Mouse (Mus musculus) midbrain, postnatal 0 days (tissue): ENCODE measurements at regions not wholly inside any gene's neighbourhood (a gene's known extent, or its start where the extent isn't known, plus 50 kb on each side); places are given as distances from the start of the nearest gene placed in this dataset.
A peak's percentile ranks its signal among the peaks of the same experiment; 100 is the strongest.
"Not testable (repeated sequence)": the region's sequence is repeated elsewhere in the genome, so short reads cannot be mapped to it uniquely, and the experiment has no call there.

ENCODE experiments used
- ATAC-seq: fragments of 200-750 bp; cut with Nextera tagmentation; 2 replicates; pipeline ENCODE4 v1.8.0; 2017; ENCODE audit warnings: moderate number of reproducible peaks, mild to moderate bottlenecking, moderate TSS enrichment, moderate library complexity; ENCODE audit not compliant: low FRiP score
- DNase-seq: peaks from one replicate; pipeline ENCODE4 v3.0.0-alpha.2; 2015; ENCODE audit warnings: low spot score
- H3K27ac ChIP-seq: fragments of 300-500 bp; sonication (generic); 2 replicates; pipeline ENCODE4 v1.5.1; 2014; ENCODE audit warnings: low read depth, mild to moderate bottlenecking, low read length, mixed read lengths
- H3K27me3 ChIP-seq: fragments of 300-500 bp; sonication (generic); 2 replicates; pipeline ENCODE4 v1.6.1; 2014; ENCODE audit warnings: low read length, control low read depth, mixed read lengths; ENCODE audit not compliant: insufficient read depth
- H3K36me3 ChIP-seq: fragments of 300-500 bp; sonication (generic); 2 replicates; pipeline ENCODE4 v1.6.1; 2014; ENCODE audit warnings: low read length, control low read depth, mixed read lengths; ENCODE audit not compliant: insufficient read depth
- H3K4me1 ChIP-seq: fragments of 300-500 bp; sonication (generic); 2 replicates; pipeline ENCODE4 v1.6.1; 2014; ENCODE audit warnings: mild to moderate bottlenecking, control low read depth, antibody characterized with exemption, low read length, mixed read lengths; ENCODE audit not compliant: insufficient read depth
- H3K4me2 ChIP-seq: fragments of 300-500 bp; sonication (generic); 2 replicates; pipeline ENCODE4 v1.6.1; 2014; ENCODE audit warnings: low read depth, mild to moderate bottlenecking, low read length, mixed read lengths; ENCODE audit not compliant: poor library complexity, severe bottlenecking
- H3K4me3 ChIP-seq: fragments of 300-500 bp; sonication (generic); 2 replicates; pipeline ENCODE4 v1.5.1; 2014; ENCODE audit warnings: low read depth, mild to moderate bottlenecking, low read length, moderate library complexity
- H3K9ac ChIP-seq: fragments of 300-500 bp; sonication (generic); replicated peaks from 2 replicates; pipeline ENCODE4 v1.6.1; 2014; ENCODE audit warnings: mild to moderate bottlenecking, low read length, moderate library complexity, mixed read lengths; ENCODE audit not compliant: poor library complexity, severe bottlenecking
- H3K9me3 ChIP-seq: fragments of 300-500 bp; sonication (generic); 2 replicates; pipeline ENCODE4 v1.6.1; 2016; ENCODE audit warnings: low read length, control low read depth
- CTCF ChIP-seq: IDR thresholded peaks from 2 replicates; pipeline ENCODE4 v1.5.1; 2016; ENCODE audit warnings: antibody characterized with exemption, mild to moderate bottlenecking
- WGBS: fragments of 180-500 bp; shearing (Covaris S2); extraction: QIAGEN DNeasy Blood & Tissue Kit; methylation state at CpG from one replicate; pipeline ENCODE4 v1.1.7; 2014; 5-methylcytosine and 5-hydroxymethylcytosine counted together

- H3K36me3 ChIP-seq = no peaks in the 10 kb centered on the region
- no peaks in the 10 kb centered on the region for H3K4me1 ChIP-seq
- DNase-seq (no peak), ATAC-seq (no peak)
- no peak overlapping the region for H3K4me3 ChIP-seq
- no peak overlapping the region for H3K27ac ChIP-seq
- H3K9me3 ChIP-seq = no peaks in the 10 kb centered on the region
- 35% methylated on average over 5 of the region's 5 CpGs for WGBS
- no peak overlapping the region for H3K4me2 ChIP-seq
- TF ChIP-seq CTCF = no peak
- no peaks in the 10 kb centered on the region for H3K27me3 ChIP-seq
- no peak overlapping the region for H3K9ac ChIP-seq
Observed at GRCm38 (mm10) chr8:78129061-78129460, 84.0 kb upstream of the Ttc29 start.

- ATAC-seq, H3K4me3 ChIP-seq, H3K4me2 ChIP-seq, H3K27me3 ChIP-seq, H3K9ac ChIP-seq, H3K4me1 ChIP-seq, H3K9me3 ChIP-seq, H3K36me3 ChIP-seq, H3K27ac ChIP-seq: not testable (repeated sequence)
- 50% methylated on average over 12 of the region's 15 CpGs for WGBS
- peak; percentile 32 for DNase-seq
- TF ChIP-seq CTCF = peak; percentile 30
Observed at GRCm38 (mm10) chr8:78139514-78139913, 73.6 kb upstream of the Ttc29 start.

- TF ChIP-seq CTCF = no peak
- no peaks in the 10 kb centered on the region for H3K27me3 ChIP-seq
- 71% methylated on average over 5 of the region's 6 CpGs for WGBS
- H3K4me3 ChIP-seq = no peak overlapping the region
- no peaks in the 10 kb centered on the region for H3K9me3 ChIP-seq
- no peak overlapping the region for H3K27ac ChIP-seq
- DNase-seq (no peak), ATAC-seq (no peak)
- H3K9ac ChIP-seq = no peak overlapping the region
- H3K36me3 ChIP-seq = no peaks in the 10 kb centered on the region
- H3K4me2 ChIP-seq = no peak overlapping the region
- H3K4me1 ChIP-seq = no peaks in the 10 kb centered on the region
Observed at GRCm38 (mm10) chr8:78147170-78147569, 65.9 kb upstream of the Ttc29 start.

GRCm38 (mm10) chr8:78148006-78148405 lies 65.1 kb upstream of the Ttc29 start:
- Histone ChIP-seq H3K36me3 (no peaks in the 10 kb centered on the region), H3K4me3 (no peak overlapping the region), H3K27me3 (no peaks in the 10 kb centered on the region), H3K4me2 (no peak overlapping the region), H3K27ac (no peak overlapping the region), H3K9ac (no peak overlapping the region), H3K9me3 (no peaks in the 10 kb centered on the region), H3K4me1 (no peaks in the 10 kb centered on the region)
- ATAC-seq = no peak
- 86% methylated on average over 2 of the region's 2 CpGs for WGBS
- DNase-seq = no peak
- TF ChIP-seq CTCF = no peak

GRCm38 (mm10) chr8:78154873-78155272 lies 58.2 kb upstream of the Ttc29 start:
- no peaks in the 10 kb centered on the region for H3K9me3 ChIP-seq
- no peaks in the 10 kb centered on the region for H3K27me3 ChIP-seq
- H3K4me1 ChIP-seq = no peaks in the 10 kb centered on the region
- no peaks in the 10 kb centered on the region for H3K36me3 ChIP-seq
- H3K4me3 ChIP-seq = no peak overlapping the region
- 33% methylated on average over 8 of the region's 8 CpGs for WGBS
- no peak overlapping the region for H3K27ac ChIP-seq
- no peak for DNase-seq
- ATAC-seq = no peak
- H3K9ac ChIP-seq = no peak overlapping the region
- TF ChIP-seq CTCF = no peak
- no peak overlapping the region for H3K4me2 ChIP-seq

GRCm38 (mm10) chr8:78162046-78162445 lies 51.1 kb upstream of the Ttc29 start:
- H3K27me3 ChIP-seq = no peaks in the 10 kb centered on the region
- no peaks in the 10 kb centered on the region for H3K4me1 ChIP-seq
- H3K4me3 ChIP-seq = no peak overlapping the region
- no peaks in the 10 kb centered on the region for H3K36me3 ChIP-seq
- no peak overlapping the region for H3K27ac ChIP-seq
- ATAC-seq = no peak
- 30% methylated on average over 1 of the region's 1 CpGs for WGBS
- H3K9me3 ChIP-seq = no peaks in the 10 kb centered on the region
- TF ChIP-seq CTCF = no peak
- DNase-seq = peak; percentile 27
- no peak overlapping the region for H3K4me2 ChIP-seq
- H3K9ac ChIP-seq = no peak overlapping the region
